Mouse (Mus musculus) brain, embryonic 14.5 days (tissue): ENCODE data around the gene Vav2.

Source experiments
- CTCF ChIP-seq: fragments of 200-500 bp; IDR thresholded peaks from 2 replicates; pipeline ENCODE4 v1.5.1; 2012; ENCODE audit warnings: inconsistent platforms, mild to moderate bottlenecking, moderate library complexity, borderline replicate concordance; ENCODE audit not compliant: insufficient read depth, insufficient read length; ENCODE audit errors: extremely low read depth
- POLR2A ChIP-seq: fragments of 200-500 bp; IDR thresholded peaks from 2 replicates; pipeline ENCODE4 v1.6.1; 2012; ENCODE audit warnings: mild to moderate bottlenecking, inconsistent platforms, borderline replicate concordance; ENCODE audit not compliant: poor library complexity, insufficient read depth, insufficient read length, severe bottlenecking; ENCODE audit errors: extremely low read depth

DNA sequence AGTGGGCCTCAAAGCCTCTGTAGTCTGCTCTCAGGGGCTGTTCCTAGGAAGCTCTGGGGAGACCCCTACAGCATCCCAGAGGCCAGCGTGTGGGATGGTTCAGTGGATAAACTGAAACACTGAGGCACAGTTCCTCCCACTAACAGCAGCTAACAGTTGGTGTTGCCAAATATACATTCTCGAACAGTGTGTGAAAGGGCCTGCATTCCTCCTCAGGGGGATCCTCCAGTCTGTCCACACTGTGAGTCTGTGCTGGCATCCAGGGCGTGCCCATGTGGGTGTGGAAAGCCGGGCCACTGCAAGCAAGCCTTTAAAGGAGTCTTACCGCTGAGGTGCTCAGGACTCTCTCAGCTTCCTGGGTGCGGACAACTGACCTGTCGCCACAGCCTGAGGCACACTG is 200.3 kb downstream of the Vav2 start:
- TF ChIP-seq POLR2A (no peak), CTCF (no peak)
